Mouse (Mus musculus): ENCODE data around the gene Slc12a3.

GRCm38 (mm10) chr8:94387027-94387684, 58.2 kb downstream of the Slc12a3 start:
- no peak for TF ChIP-seq CTCF (IDR thresholded peaks at IDR 0.05; ENCODE audit: control insufficient read depth, insufficient read depth, insufficient replicate concordance, low read depth, low read length)
- TF ChIP-seq POLR2A (IDR thresholded peaks at IDR 0.05; ENCODE audit: control insufficient read depth, low read depth, low read length) = peak; percentile 46; the same call in 1 of the 2 replicates

Data from testis, adult 2 months (tissue).